Mouse (Mus musculus): Measurements from ENCODE around the gene Tmem184a.

GRCm38 (mm10) chr5:139813963-139814381 lies 5.7 kb downstream of the Tmem184a start:
- TF ChIP-seq POLR2A (IDR thresholded peaks at IDR 0.05; ENCODE audit: insufficient read depth, low read length) (peak; percentile 79), CTCF (IDR thresholded peaks at IDR 0.05; ENCODE audit: low read depth, low read length) (no peak), EP300 (IDR thresholded peaks at IDR 0.05; ENCODE audit: insufficient read depth, low read depth, low read length) (peak; percentile 55; the same call in 1 of the 2 replicates)
